Mouse (Mus musculus) right cerebral cortex, postnatal 14 days (tissue): ENCODE data around the gene Arhgap25.
"Not testable (repeated sequence)": the region's sequence is repeated elsewhere in the genome, so short reads cannot be mapped to it uniquely, and the experiment has no call there.

Experiments
- DNase-seq: peaks from one replicate; pipeline ENCODE4 v3.0.0; 2022

Gene Arhgap25

GRCm38 (mm10) chr6:87502411-87502810, 30.6 kb downstream of the Arhgap25 start:
- no peak for DNase-seq

DNA sequence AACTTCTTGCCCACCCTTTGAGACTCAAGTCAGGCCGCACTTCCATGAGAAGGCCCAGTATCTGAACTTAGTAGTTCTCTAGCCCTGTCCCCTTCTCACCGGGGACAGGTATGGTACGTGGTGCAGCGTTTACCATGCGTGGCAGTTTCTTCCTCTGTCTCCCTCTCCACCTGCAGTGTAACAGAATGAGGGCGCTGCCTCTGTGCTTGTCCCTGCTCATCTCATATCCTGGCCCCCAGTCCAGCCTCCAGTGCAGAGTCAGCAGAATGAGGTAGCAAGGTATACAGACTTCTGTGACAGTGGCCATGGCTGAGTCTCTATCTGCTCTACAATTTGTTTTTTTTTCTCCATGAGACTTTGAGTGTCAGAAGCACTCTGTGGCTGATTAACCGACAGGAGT, 32.4 kb downstream of the Arhgap25 start:
- no peak for DNase-seq

GRCm38 (mm10) chr6:87499791-87500190, 33.3 kb downstream of the Arhgap25 start:
- no peak for DNase-seq

DNA sequence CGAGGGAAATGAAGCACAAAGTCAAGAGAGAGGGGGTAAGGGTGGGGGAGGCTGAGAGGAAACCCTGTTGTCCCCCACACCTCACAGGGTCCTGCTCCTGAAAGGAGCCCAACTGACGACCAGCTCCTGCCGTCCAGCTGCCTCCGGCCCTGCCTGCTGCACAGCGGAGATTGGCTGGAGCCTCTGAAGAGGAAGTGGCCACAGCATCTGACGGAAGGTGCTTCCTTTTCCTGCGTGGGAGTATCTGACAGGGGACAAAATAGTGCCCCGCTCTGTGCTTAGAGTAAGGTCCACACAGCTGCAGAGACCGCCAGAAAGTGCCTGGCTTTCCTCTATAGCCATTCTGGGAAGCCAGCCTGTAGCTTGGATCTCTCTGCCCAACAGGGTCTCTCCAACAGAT, 36.9 kb downstream of the Arhgap25 start:
- no peak for DNase-seq

- DNase-seq, result no peak
Measured at GRCm38 (mm10) chr6:87494339-87494738, 38.7 kb downstream of the Arhgap25 start.

- no peak for DNase-seq
Measured at GRCm38 (mm10) chr6:87487657-87488426, 45.2 kb downstream of the Arhgap25 start.

- DNase-seq, result no peak
Measured at GRCm38 (mm10) chr6:87484806-87485205, 48.3 kb downstream of the Arhgap25 start.

DNA sequence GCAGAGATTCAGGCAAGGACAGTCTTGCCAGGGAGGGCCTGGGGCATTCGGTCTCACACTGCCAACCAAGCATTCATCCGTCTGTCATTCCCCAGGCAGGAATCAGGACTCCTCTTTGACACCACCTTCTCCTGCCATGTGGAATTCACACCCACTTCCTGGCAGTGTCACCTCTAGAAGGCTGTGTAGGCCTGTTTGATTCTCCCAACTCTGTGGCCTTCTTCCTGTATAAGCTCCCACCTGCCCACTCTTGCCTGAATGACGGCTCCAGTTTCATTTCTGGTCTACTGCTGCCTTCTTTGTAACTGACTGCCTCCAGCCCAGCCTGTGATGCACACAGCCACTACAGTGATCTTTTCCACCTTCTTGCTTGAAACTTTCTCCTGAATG, 49.2 kb downstream of the Arhgap25 start:
- DNase-seq, result no peak

GRCm38 (mm10) chr6:87483224-87483899, 49.7 kb downstream of the Arhgap25 start:
- DNase-seq, result no peak

DNA sequence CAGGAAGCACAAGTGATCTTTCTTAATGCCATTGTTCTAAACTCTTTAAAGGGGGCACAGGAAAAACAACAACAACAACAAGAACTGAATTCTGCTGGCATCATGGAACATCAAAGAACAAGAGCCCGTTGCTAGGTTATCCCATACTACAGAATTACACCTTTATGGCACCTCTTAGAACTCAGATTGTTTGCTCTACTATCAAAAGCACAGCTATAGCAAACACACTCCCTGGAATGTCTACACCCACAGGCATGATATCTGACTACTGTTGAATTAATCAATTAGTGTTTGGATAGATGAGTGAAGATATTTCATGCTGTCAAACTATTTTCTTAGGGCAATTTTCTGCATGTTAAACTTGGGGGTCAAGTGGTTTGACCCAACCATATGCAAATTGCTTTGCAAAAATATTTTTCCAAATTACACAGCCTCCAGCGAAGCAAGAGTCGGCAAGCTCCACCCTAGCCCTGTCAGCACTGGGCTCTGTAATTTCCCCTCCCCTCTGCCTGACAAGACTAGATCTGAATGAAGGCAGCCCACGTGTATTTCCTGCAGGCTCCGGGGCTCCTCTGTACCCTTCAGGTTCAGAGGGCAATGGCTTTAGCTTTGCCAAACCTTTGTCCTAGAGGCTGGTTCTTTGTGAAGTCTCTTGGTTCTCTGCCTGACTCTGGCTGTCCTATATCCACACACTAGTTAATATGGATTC, 53.6 kb downstream of the Arhgap25 start:
- DNase-seq, result no peak

- no peak for DNase-seq
Measured at GRCm38 (mm10) chr6:87478847-87479246, 54.2 kb downstream of the Arhgap25 start.

GRCm38 (mm10) chr6:87475223-87475622, 57.8 kb downstream of the Arhgap25 start:
- DNase-seq, result no peak

- DNase-seq, result not testable (repeated sequence)
Measured at GRCm38 (mm10) chr6:87470098-87470497, 63.0 kb downstream of the Arhgap25 start.

DNA sequence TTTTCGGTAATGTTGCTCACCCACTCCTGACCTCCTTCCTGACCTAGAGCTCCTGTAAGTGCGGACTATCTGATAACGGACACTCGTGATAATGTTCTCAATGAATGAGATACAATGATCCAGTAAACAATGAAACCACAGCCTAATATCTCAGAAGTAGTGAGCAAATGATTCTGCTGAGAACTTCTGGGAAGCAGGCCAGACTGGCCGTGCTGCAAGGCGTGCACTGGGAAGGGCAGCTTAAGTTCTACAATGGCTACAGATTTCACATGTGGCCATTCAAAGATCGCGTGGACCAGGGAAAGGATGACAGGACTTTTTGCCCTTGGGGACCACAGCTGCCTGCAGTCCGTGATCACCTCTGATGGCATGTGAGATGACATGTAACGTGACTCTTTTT, 64.7 kb downstream of the Arhgap25 start:
- DNase-seq, result no peak

DNA sequence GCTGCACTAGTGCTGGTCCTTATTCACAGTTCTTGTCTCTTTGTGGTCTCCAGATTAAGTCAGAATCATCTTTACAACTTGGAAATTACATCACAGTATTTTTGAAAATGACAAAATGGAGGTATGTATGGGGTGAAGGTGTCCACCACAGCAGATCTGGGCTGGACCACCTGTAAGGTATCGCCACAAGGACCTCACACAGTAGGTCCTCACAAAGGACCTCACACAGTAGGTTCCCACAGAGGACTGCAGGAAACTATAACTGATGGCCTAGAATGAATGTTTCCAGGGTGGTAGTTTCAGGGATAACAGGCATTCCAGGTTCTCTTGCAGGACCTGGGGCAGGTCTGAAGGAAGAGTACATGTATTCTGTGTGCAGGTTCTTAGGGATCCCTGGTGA, 65.7 kb downstream of the Arhgap25 start:
- no peak for DNase-seq

GRCm38 (mm10) chr6:87466221-87466620, 66.8 kb downstream of the Arhgap25 start:
- peak; percentile 48 for DNase-seq

GRCm38 (mm10) chr6:87455507-87455906, 77.6 kb downstream of the Arhgap25 start:
- no peak for DNase-seq

GRCm38 (mm10) chr6:87451771-87452170, 81.3 kb downstream of the Arhgap25 start:
- DNase-seq, result no peak

GRCm38 (mm10) chr6:87451016-87451415, 82.0 kb downstream of the Arhgap25 start:
- DNase-seq, result peak; percentile 27

- no peak for DNase-seq
Measured at GRCm38 (mm10) chr6:87449534-87449933, 83.5 kb downstream of the Arhgap25 start.

- no peak for DNase-seq
Measured at GRCm38 (mm10) chr6:87447217-87447616, 85.8 kb downstream of the Arhgap25 start.

- DNase-seq, result no peak
Measured at GRCm38 (mm10) chr6:87445222-87445621, 87.8 kb downstream of the Arhgap25 start.

DNA sequence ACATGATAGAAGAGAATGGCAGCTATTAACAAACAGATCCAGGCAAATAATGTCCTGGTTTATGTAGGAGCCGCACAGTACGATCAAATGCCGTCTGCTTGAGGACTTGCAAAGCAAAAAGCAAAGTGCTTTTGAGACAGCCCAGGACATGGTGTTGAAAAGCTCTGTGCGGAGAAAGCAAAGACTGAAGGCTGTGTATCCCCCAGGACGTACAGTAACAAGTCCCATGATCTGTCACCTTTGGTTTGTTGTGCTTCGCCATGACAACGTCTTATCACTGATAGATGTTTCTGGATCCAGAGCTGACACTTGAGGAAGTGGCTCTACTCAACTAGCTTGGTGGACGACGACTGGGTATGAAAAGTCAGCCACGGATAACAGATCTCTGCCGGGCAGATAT, 89.8 kb downstream of the Arhgap25 start:
- no peak for DNase-seq

DNA sequence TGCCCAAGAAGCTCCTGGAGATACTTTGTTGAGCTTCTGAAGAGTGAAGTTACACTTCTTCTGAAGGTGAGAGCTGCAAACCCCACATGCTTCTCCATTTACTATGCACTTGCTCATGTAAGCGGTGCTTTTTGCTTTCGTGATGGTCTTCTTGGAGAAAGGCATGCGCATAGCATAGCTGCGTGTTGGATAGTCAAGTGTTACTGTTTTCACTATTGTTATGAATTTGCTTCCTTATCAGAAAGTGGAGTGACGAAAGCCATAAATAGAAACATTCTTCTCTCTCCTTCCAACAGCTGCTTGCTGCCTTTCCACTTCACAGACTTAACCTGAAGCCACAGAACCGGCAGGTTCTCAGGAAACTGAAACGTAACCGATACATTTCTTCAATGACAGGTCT, 96.3 kb downstream of the Arhgap25 start:
- DNase-seq, result no peak
